Mouse (Mus musculus) heart, adult 2 months (tissue): ENCODE data around the gene Ehd2. TPM values are rescaled to one million over a fixed set of nuclear protein-coding genes. Genes with fewer than 3 reads are reported as not detected.
A peak's percentile ranks its signal among the peaks of the same experiment; 100 is the strongest.

Source experiments
- DNase-seq, 2 experiments: peaks; one replicate each; pipeline ENCODE4 v3.0.0; 2021
- H3K27ac ChIP-seq: fragments of 200-600 bp; 2 replicates; pipeline ENCODE4 v1.8.1; 2022
- H3K27me3 ChIP-seq: fragments of 200-500 bp; 2 replicates; pipeline ENCODE4 v1.6.1; 2012; ENCODE audit warnings: mild to moderate bottlenecking, low read length, inconsistent platforms, mixed read lengths; ENCODE audit not compliant: control insufficient read depth, insufficient read depth
- H3K36me3 ChIP-seq: fragments of 200-500 bp; 2 replicates; pipeline ENCODE4 v1.6.1; 2012; ENCODE audit warnings: low read length, inconsistent platforms; ENCODE audit not compliant: control insufficient read depth, insufficient read depth
- H3K4me1 ChIP-seq: fragments of 200-500 bp; 2 replicates; pipeline ENCODE4 v1.6.1; 2011; ENCODE audit warnings: low read length; ENCODE audit not compliant: control insufficient read depth, insufficient read depth
- H3K4me3 ChIP-seq: fragments of 200-600 bp; 2 replicates; pipeline ENCODE4 v1.8.1; 2022
- H3K79me2 ChIP-seq: fragments of 200-500 bp; replicated peaks from 2 replicates; pipeline ENCODE4 v1.6.1; 2012; ENCODE audit warnings: mild to moderate bottlenecking, inconsistent platforms, low read length, moderate library complexity, mixed read lengths; ENCODE audit not compliant: control insufficient read depth, insufficient read depth
- H3K9ac ChIP-seq: fragments of 200-500 bp; 2 replicates; pipeline ENCODE4 v1.6.1; 2012; ENCODE audit warnings: low read depth, mild to moderate bottlenecking, control low read depth, inconsistent platforms, low read length, mixed read lengths
- CTCF ChIP-seq: fragments of 200-600 bp; IDR thresholded peaks from 2 replicates; pipeline ENCODE4 v1.8.1; 2022; ENCODE audit warnings: antibody characterized with exemption, mild to moderate bottlenecking, moderate library complexity
- EP300 ChIP-seq: fragments of 200-500 bp; IDR thresholded peaks from 2 replicates; pipeline ENCODE4 v1.6.1; 2011; ENCODE audit warnings: low read depth, low read length, control low read depth; ENCODE audit not compliant: insufficient read depth
- POLR2A ChIP-seq: fragments of 200-500 bp; IDR thresholded peaks from 2 replicates; pipeline ENCODE4 v1.6.1; 2011; ENCODE audit warnings: mild to moderate bottlenecking, low read depth, low read length, control low read depth; ENCODE audit not compliant: insufficient read depth
- WGBS: fragments of 180-500 bp; shearing (Covaris S2); methylation state at CpG from one replicate; pipeline ENCODE4 v1.1.7; 2018; 5-methylcytosine and 5-hydroxymethylcytosine counted together
- intact Hi-C: fragments of 180-260 bp; cut with DNase I; formaldehyde crosslinking; loops from one replicate; pipeline ENCODE4 v1.15.1; 2025
- polyA plus RNA-seq: library from polyadenylated mRNA; depleted of rRNA; stranded (reverse); fragments of >200 nt; gene quantifications from 2 replicates; pipeline ENCODE4 v1.2.3, GENCODE M21; 2012
- total RNA-seq, 2 experiments: library from RNA; stranded (reverse); gene quantifications; 2 replicates each; pipeline ENCODE4 v1.2.3; 2021

Gene Ehd2
- total and polyA plus RNA-seq, 3 experiments = 76.8 to 91.3 (median 81.9) TPM

DNA sequence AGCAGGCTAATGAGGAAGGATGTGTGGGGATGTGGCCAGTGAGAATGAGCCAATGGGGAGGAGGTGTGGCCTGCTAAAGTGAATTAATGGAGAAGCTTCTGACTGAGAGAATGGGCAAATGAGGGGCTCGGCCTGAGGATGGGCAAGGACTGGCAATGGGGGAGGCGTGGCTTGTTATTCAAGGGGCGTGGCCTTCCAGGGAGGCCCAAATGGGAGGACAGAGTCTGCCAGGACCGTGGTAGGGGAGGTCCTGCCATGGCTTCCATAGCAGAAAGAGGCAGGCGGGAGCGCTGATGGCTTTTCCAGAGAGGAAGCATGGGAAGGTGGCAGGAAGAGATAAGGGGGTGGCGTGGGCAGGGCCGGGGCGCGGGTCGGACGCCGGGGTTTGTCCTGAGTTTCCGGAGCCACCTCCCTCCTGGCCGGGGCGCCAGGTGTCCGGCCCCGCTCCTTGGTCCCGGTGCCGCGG lies 12.4 kb downstream of the Ehd2 start:
- peaks cover 25% of the 10 kb centered on the region for H3K4me1 ChIP-seq
- intact Hi-C loops = loop anchor here (1.0 kb wide), 1 partner anchor 21 kb away; no protein-coding TSS in a partner anchor

DNA sequence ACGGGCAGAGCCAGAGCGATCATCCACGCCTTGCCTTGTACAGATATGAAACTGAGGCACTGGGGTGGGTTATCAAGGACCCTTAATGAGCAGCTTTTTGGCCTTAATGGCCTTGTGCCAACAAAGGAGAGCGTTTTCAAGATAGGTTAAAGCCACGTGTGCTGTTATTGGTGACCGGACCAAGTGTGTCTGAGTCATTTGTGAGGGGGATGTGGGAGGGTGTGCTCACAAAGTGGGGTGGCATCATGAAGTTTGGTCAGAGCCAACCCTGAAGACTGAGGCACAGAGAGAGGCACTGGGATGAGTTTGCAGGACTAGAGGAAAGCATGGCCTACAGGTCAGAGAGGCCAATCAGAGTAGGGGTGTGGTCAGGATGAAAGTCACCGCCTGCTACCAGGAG lies 12.9 kb downstream of the Ehd2 start:
- peaks cover 26% of the 10 kb centered on the region for H3K4me1 ChIP-seq
- WGBS = 66% methylated on average over 7 of the region's 7 CpGs
- no peak overlapping the region for H3K9ac ChIP-seq
- TF ChIP-seq POLR2A (no peak), CTCF (no peak)
- no peaks in the 10 kb centered on the region for H3K79me2 ChIP-seq
- peak overlapping the region; percentile 73 for H3K27ac ChIP-seq
- no peaks in the 10 kb centered on the region for H3K27me3 ChIP-seq
- peaks cover 40% of the 10 kb centered on the region for H3K36me3 ChIP-seq
- intact Hi-C loops = no loop called here
- H3K4me3 ChIP-seq = no peak overlapping the region
- DNase-seq = no peak

More for the DNA sequence above, 12.4 kb downstream of the Ehd2 start:
- 31% methylated on average over 21 of the region's 21 CpGs for WGBS
- TF ChIP-seq POLR2A = peak; percentile 49; the same call in 1 of the 2 replicates
- TF ChIP-seq EP300 = peak; percentile 96
- TF ChIP-seq CTCF = no peak
- peaks cover 38% of the 10 kb centered on the region for H3K36me3 ChIP-seq
- DNase-seq = peak; percentile 83 to 88
- H3K27me3 ChIP-seq = no peaks in the 10 kb centered on the region
- H3K27ac ChIP-seq = peak overlapping the region; percentile 88
- H3K4me3 ChIP-seq = no peak overlapping the region; the same call in none of the 2 replicates
- H3K9ac ChIP-seq = no peak overlapping the region
- no peaks in the 10 kb centered on the region for H3K79me2 ChIP-seq

DNA sequence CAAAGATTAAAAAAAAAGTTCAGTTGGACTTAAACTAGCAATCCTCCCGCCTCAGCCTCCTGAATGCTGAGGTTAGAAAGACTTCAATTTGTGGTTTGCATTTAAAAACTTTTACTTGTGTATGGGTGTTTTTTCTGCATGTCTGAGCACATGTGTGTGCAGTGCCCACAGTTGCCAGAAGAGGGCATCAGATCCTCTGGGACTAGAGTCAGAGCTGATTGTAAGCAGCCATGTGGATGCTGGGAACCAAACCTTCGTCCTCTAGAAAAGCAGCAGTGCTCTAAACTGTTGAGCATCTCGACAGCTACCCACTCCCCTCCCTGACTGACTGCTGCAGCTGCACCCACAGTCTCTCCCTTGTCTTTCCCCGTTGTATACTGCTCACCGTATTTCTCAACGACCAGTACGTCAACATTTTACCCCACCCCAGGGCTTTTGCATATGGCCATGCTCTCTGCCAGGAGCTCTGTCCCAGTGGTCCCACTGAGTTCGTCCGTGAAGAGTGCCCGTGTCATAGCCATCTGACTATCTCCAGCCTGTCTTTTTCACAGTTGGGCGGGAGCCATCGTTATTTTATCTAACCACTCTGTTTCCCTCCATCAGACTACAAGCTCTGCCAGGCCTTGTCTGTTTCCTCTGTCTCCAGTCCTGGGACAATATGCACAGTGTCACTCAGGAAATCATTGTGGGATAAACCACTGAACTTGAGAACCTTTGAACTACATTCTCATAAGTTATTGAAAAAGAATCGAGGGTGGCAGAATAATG lies 13.9 kb downstream of the Ehd2 start:
- Histone ChIP-seq H3K27ac (peak overlapping the region; percentile 73), H3K9ac (no peak overlapping the region), H3K27me3 (no peaks in the 10 kb centered on the region), H3K4me1 (peaks cover 31% of the 10 kb centered on the region), H3K4me3 (no peak overlapping the region), H3K36me3 (peaks cover 45% of the 10 kb centered on the region), H3K79me2 (no peaks in the 10 kb centered on the region)
- TF ChIP-seq CTCF (peak; percentile 66), POLR2A (no peak), EP300 (no peak)
- 66% methylated on average over 13 of the region's 13 CpGs for WGBS
- DNase-seq = no peak
- intact Hi-C loops = no loop called here

DNA sequence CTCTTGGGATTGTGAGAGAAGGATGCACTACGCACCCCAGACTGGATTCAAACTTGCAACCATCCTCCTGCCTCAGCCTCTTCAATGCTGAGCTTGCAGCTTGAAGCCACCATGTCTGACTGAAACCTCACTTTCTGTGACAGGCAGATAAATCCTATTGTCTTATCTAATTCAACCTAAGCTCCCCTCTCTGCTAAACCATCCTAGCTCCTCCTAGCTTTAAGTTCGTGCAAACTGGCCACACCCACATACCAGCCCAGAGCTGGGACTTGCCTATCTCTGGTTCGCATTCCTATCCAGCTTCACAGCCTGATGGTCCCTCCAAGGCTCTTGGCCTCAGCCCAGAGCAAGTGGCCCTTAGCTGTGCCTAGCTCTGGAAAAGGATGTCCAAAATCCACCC lies 15.0 kb downstream of the Ehd2 start:
- H3K36me3 ChIP-seq = peaks cover 45% of the 10 kb centered on the region
- H3K27me3 ChIP-seq = no peaks in the 10 kb centered on the region
- no peak for DNase-seq
- 39% methylated on average over 3 of the region's 3 CpGs for WGBS
- peaks cover 35% of the 10 kb centered on the region for H3K4me1 ChIP-seq
- no peak overlapping the region for H3K9ac ChIP-seq
- H3K4me3 ChIP-seq = no peak overlapping the region
- H3K79me2 ChIP-seq = no peaks in the 10 kb centered on the region
- intact Hi-C loops = no loop called here
- TF ChIP-seq CTCF (no peak), POLR2A (no peak), EP300 (no peak)
- peak overlapping the region; percentile 11; the same call in 1 of the 2 replicates for H3K27ac ChIP-seq

DNA sequence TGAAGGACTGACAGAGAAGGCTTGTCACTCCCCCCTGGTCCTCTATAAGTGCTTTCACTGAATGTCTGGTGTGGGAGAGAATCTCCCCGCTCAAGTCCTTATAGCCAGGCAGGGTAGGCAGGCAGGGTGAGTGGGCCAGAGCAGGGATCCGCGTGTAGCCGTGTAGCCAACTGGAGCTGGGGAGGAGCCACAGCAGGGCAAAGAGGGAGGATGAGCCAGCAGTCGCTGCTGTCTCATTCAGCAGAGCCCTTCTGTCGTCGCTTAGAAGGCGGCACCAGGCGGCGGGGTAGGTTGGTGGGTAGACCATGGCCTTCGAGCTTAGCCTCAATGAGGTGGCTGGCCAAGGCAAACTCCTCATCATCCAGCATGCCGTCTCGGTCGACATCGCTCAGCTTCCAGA lies 17.4 kb downstream of the Ehd2 start:
- 78% methylated on average over 15 of the region's 15 CpGs for WGBS
- Histone ChIP-seq H3K4me3 (no peak overlapping the region), H3K27ac (peak overlapping the region; percentile 81)

DNA sequence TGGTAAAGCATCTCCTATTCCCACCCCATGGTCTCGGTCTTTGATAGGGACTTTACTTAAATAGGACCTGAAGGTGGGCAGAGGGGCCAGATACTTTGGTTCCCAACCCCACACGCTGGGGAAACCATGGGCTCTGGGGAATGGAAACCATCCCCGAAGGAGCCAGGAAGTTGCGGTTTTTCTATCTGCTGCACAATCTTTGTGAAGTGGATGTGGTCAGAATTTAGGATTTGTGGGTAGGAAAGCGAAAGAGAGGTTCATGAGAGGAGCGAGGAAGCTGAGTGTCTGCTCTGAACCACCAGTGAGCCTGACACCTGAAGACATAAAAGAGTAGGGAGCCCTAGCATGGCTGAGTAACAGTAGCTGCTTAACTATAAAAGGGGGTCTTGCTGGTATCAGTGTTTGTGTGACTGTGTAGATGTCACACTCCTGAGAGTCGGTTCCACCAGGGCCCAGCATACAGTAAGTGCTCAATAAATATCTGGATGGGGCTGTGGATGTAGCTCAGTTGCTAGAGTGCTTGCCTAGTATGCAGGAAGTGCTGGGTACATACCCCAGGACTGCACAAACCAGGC lies 18.1 kb downstream of the Ehd2 start:
- 49% methylated on average over 7 of the region's 7 CpGs for WGBS
- peaks cover 38% of the 10 kb centered on the region for H3K36me3 ChIP-seq
- no peak overlapping the region for H3K4me3 ChIP-seq
- DNase-seq = no peak
- H3K79me2 ChIP-seq = no peaks in the 10 kb centered on the region; the same call in 1 of the 2 replicates
- intact Hi-C loops = loop anchor here (10.0 kb wide), 1 partner anchor 335 kb away; the partner anchor contains the start of gene Ccdc9
- peak overlapping the region; percentile 12 for H3K9ac ChIP-seq
- TF ChIP-seq POLR2A (no peak), CTCF (no peak), EP300 (no peak)
- peaks cover 25% of the 10 kb centered on the region for H3K4me1 ChIP-seq
- H3K27ac ChIP-seq = peak overlapping the region; percentile 81
- H3K27me3 ChIP-seq = no peaks in the 10 kb centered on the region

More for the DNA sequence above, 17.4 kb downstream of the Ehd2 start:
- no peaks in the 10 kb centered on the region for H3K79me2 ChIP-seq
- DNase-seq = no peak
- H3K4me1 ChIP-seq = peaks cover 26% of the 10 kb centered on the region
- intact Hi-C loops = no loop called here
- H3K9ac ChIP-seq = no peak overlapping the region
- no peak for TF ChIP-seq EP300
- TF ChIP-seq POLR2A = no peak
- TF ChIP-seq CTCF = no peak
- peaks cover 37% of the 10 kb centered on the region for H3K36me3 ChIP-seq
- H3K27me3 ChIP-seq = no peaks in the 10 kb centered on the region
